Mouse (Mus musculus) liver, embryonic 14.5 days (tissue): ENCODE measurements around the gene Muc2. TPM values are rescaled to one million over a fixed set of nuclear protein-coding genes. Genes with fewer than 3 reads are reported as not detected.
A peak's percentile ranks its signal among the peaks of the same experiment; 100 is the strongest.

Experiments
- ATAC-seq: fragments of 200-750 bp; cut with Nextera tagmentation; 2 replicates; pipeline ENCODE4 v1.8.0; 2017; ENCODE audit warnings: moderate number of reproducible peaks, mild to moderate bottlenecking, moderate library complexity; ENCODE audit not compliant: insufficient read depth
- DNase-seq, 3 experiments: peaks; one replicate each; pipeline ENCODE4 v3.0.0-alpha.2; 2012 to 2013; ENCODE audit warnings: low read depth in 3 of 3, low spot score in 3 of 3
- H3K27ac ChIP-seq: fragments of 300-500 bp; sonication (generic); 2 replicates; pipeline ENCODE4 v1.5.1; 2014; ENCODE audit warnings: moderate library complexity, mild to moderate bottlenecking, control low read depth, inconsistent platforms
- H3K27me3 ChIP-seq: fragments of 300-500 bp; sonication (generic); 2 replicates; pipeline ENCODE4 v1.6.1; 2014; ENCODE audit warnings: mild to moderate bottlenecking, low read length, moderate library complexity; ENCODE audit not compliant: control insufficient read depth, insufficient read depth
- H3K36me3 ChIP-seq: fragments of 300-500 bp; sonication (generic); replicated peaks from 2 replicates; pipeline ENCODE4 v1.6.1; 2014; ENCODE audit warnings: low read depth; ENCODE audit not compliant: control insufficient read depth, insufficient read depth
- H3K4me1 ChIP-seq, 2 experiments: fragments of 200-500 bp in 1 of 2; fragments of 300-500 bp in 1 of 2; sonication (generic) in 1 of 2; replicated peaks; 2 replicates each; pipeline ENCODE4 v1.6.1; 2012 to 2014; ENCODE audit warnings: antibody characterized with exemption in 1 of 2, inconsistent platforms in 1 of 2, low read length in 1 of 2; ENCODE audit not compliant: control insufficient read depth in 2 of 2, insufficient read depth in 2 of 2
- H3K4me2 ChIP-seq: fragments of 300-500 bp; sonication (generic); 2 replicates; pipeline ENCODE4 v1.6.1; 2014; ENCODE audit warnings: low read depth, mild to moderate bottlenecking, control low read depth, moderate library complexity
- H3K4me3 ChIP-seq, 2 experiments: fragments of 200-500 bp in 1 of 2; fragments of 300-500 bp in 1 of 2; sonication (generic) in 1 of 2; 2 replicates each; pipeline ENCODE4 v1.5.1; 2012 to 2014; ENCODE audit warnings: low read depth in 2 of 2, low read length in 2 of 2, mild to moderate bottlenecking in 2 of 2, control low read depth in 1 of 2, inconsistent platforms in 1 of 2, moderate library complexity in 1 of 2; ENCODE audit not compliant: insufficient read depth in 1 of 2
- H3K9ac ChIP-seq: fragments of 300-500 bp; sonication (generic); replicated peaks from 2 replicates; pipeline ENCODE4 v1.6.1; 2014; ENCODE audit warnings: mild to moderate bottlenecking, control low read depth, moderate library complexity
- H3K9me3 ChIP-seq: fragments of 300-500 bp; sonication (generic); 2 replicates; pipeline ENCODE4 v1.6.1; 2016; ENCODE audit warnings: low read length, mixed read lengths; ENCODE audit not compliant: control insufficient read depth
- CTCF ChIP-seq: IDR thresholded peaks from 2 replicates; pipeline ENCODE4 v1.5.1; 2016; ENCODE audit warnings: antibody characterized with exemption, low read depth, control low read depth
- EP300 ChIP-seq: IDR thresholded peaks from 2 replicates; pipeline ENCODE4 v1.6.1; 2016; ENCODE audit warnings: antibody characterized with exemption, low read depth
- WGBS: fragments of 180-500 bp; shearing (Covaris S2); extraction: QIAGEN DNeasy Blood & Tissue Kit; methylation state at CpG from one replicate; pipeline ENCODE4 v1.1.7; 2014; ENCODE audit not compliant: insufficient replicate concordance; 5-methylcytosine and 5-hydroxymethylcytosine counted together
- polyA plus RNA-seq, 2 experiments: library from polyadenylated mRNA; depleted of rRNA in 1 of 2; stranded (reverse) in 1 of 2; unstranded in 1 of 2; fragments of >200 nt; fragmentation: Nextera tagmentation in 1 of 2; extraction: Ambion mirVana in 1 of 2; gene quantifications; 2 replicates each; pipeline versions ENCODE4 v1.2.1 to v1.2.3; 2012 to 2014

The Muc2 gene
- polyA plus RNA-seq, 2 experiments = 0.08 to 0.12 TPM

DNA sequence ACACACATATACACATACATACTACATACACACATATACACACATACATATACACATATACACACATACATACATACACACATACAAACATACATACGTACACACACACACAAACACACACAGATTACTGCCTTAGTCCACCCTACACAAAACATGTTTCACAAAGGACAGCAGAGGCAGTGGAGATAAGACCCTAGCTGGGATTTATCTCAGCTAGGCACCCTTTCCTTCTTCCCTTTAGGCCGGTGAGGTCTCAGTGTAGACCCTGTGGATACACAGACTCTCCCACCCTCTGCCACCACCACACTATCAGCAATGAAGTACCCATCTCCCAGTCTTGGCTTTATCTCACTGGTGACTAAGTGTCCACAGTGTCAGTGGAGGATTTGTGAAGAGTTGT lies 84.7 kb downstream of the Muc2 start:
- Histone ChIP-seq H3K4me2 (no peak overlapping the region), H3K9ac (no peak overlapping the region), H3K36me3 (no peaks in the 10 kb centered on the region), H3K9me3 (no peaks in the 10 kb centered on the region), H3K4me1 (peaks cover 52 to 57% of the 10 kb centered on the region in 2 experiments), H3K4me3 (no peak overlapping the region), H3K27me3 (peaks cover 4% of the 10 kb centered on the region; the same call in 1 of the 2 replicates), H3K27ac (no peak overlapping the region)
- DNase-seq (no peak), ATAC-seq (no peak)
- TF ChIP-seq CTCF (no peak), EP300 (peak; percentile 46; the same call in 1 of the 2 replicates)
- 26% methylated on average over 2 of the region's 2 CpGs for WGBS

- peaks cover 40 to 45% of the 10 kb centered on the region in 2 experiments for H3K4me1 ChIP-seq
- no peak overlapping the region for H3K27ac ChIP-seq
- TF ChIP-seq CTCF (no peak), EP300 (no peak)
- 67% methylated on average over 5 of the region's 5 CpGs for WGBS
- no peaks in the 10 kb centered on the region for H3K36me3 ChIP-seq
- H3K4me2 ChIP-seq = no peak overlapping the region
- H3K27me3 ChIP-seq = peaks cover 7% of the 10 kb centered on the region; the same call in 1 of the 2 replicates
- H3K9me3 ChIP-seq = no peaks in the 10 kb centered on the region
- no peak for ATAC-seq
- no peak for DNase-seq
- no peak overlapping the region for H3K4me3 ChIP-seq
- H3K9ac ChIP-seq = no peak overlapping the region
These were observed 86.1 kb downstream of the Muc2 start for GRCm38 (mm10) chr7:141776199-141776598.

- 53% methylated on average over 6 of the region's 6 CpGs for WGBS
- no peak within 1 kb of the TSS for H3K4me2 ChIP-seq
- DNase-seq (no peak), ATAC-seq (no peak)
- H3K9me3 ChIP-seq = no peaks in the 10 kb centered on the region
- no peaks in the 10 kb centered on the region for H3K4me1 ChIP-seq
- H3K9ac ChIP-seq = no peak within 1 kb of the TSS
- H3K36me3 ChIP-seq = no peaks in the 10 kb centered on the region
- no peak for TF ChIP-seq CTCF
- TF ChIP-seq EP300 = no peak
- no peak within 1 kb of the TSS for H3K4me3 ChIP-seq
- no peaks in the 10 kb centered on the region; the same call in 1 of the 2 replicates for H3K27me3 ChIP-seq
- H3K27ac ChIP-seq = no peak within 1 kb of the TSS
These were observed 98.7 kb downstream of the Muc2 start, which contains the start of gene Muc5ac for GRCm38 (mm10) chr7:141788677-141789452. Gene Muc5ac, plus strand, starts transcription at chr7:141788972.

DNA sequence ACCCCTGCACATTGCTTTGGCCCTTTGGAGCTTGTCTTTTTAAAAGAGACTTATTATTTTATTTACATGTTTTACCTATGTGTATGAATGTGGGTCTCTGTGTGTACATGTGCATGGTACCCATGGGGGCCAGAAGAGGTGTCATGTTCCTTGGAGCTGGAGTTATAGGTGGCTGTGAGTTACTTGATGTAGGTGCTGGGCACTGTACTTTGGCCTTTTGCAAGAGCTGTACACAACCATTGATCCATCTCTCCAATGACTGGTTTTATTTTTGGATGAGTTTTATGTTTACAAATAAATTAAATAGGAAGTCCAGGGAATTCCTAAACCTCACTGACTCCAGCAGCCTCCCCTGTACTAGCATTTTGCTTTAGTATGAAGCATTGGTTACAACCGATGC lies 104.1 kb downstream of the Muc2 start:
- Histone ChIP-seq H3K4me3 (no peak overlapping the region), H3K27me3 (no peaks in the 10 kb centered on the region; the same call in 1 of the 2 replicates), H3K4me1 (no peaks in the 10 kb centered on the region), H3K27ac (no peak overlapping the region), H3K9ac (no peak overlapping the region), H3K9me3 (0 out of 2 replicates have a peak, but pooled peaks cover 4% of the 10 kb centered on the region), H3K36me3 (no peaks in the 10 kb centered on the region), H3K4me2 (no peak overlapping the region)
- DNase-seq (no peak), ATAC-seq (no peak)
- TF ChIP-seq EP300 (no peak), CTCF (no peak)
- WGBS = 72% methylated on average over 1 of the region's 1 CpGs

- WGBS = 79% methylated on average over 7 of the region's 7 CpGs
- Histone ChIP-seq H3K9me3 (no peaks in the 10 kb centered on the region), H3K9ac (no peak overlapping the region), H3K27me3 (no peaks in the 10 kb centered on the region), H3K4me2 (no peak overlapping the region), H3K27ac (no peak overlapping the region), H3K4me1 (no peaks in the 10 kb centered on the region), H3K36me3 (no peaks in the 10 kb centered on the region), H3K4me3 (no peak overlapping the region)
- TF ChIP-seq EP300 (no peak), CTCF (no peak)
- ATAC-seq (no peak), DNase-seq (no peak)
These were observed 113.1 kb downstream of the Muc2 start for GRCm38 (mm10) chr7:141803206-141803605.

Other genes with a start within 250 kb of the Muc2 start
- 15.5 and 18.7 TPM in 2 replicates for gene Pidd1, start 246.3 kb upstream of the Muc2 start, polyA plus RNA-seq (2012; rRNA removed)
- gene Pidd1, start 246.3 kb upstream of the Muc2 start, polyA plus RNA-seq (2014; fragmentation: Nextera tagmentation; extraction: Ambion mirVana) = 6.1 and 9.4 TPM in 2 replicates
- gene Rplp2, start 243.0 kb upstream of the Muc2 start, polyA plus RNA-seq (2012; rRNA removed) = 328 and 661 TPM in 2 replicates
- 942 and 950 TPM in 2 replicates for gene Rplp2, start 243.0 kb upstream of the Muc2 start, polyA plus RNA-seq (2014; fragmentation: Nextera tagmentation; extraction: Ambion mirVana)
- 6.7 TPM in 2 replicates for gene Pnpla2, start 235.1 kb upstream of the Muc2 start, polyA plus RNA-seq (2012; rRNA removed)
- 9.0 and 9.4 TPM in 2 replicates for gene Pnpla2, start 235.1 kb upstream of the Muc2 start, polyA plus RNA-seq (2014; fragmentation: Nextera tagmentation; extraction: Ambion mirVana)
- gene Cracr2b, start 229.2 kb upstream of the Muc2 start, polyA plus RNA-seq (2012; rRNA removed) = 1.3 and 2.6 TPM in 2 replicates
- 0.89 and 1.9 TPM in 2 replicates for gene Cracr2b, start 229.2 kb upstream of the Muc2 start, polyA plus RNA-seq (2014; fragmentation: Nextera tagmentation; extraction: Ambion mirVana)
- gene Cd151, start 222.9 kb upstream of the Muc2 start, polyA plus RNA-seq (2012; rRNA removed) = 20.0 and 22.0 TPM in 2 replicates
- 12.8 and 13.8 TPM in 2 replicates for gene Cd151, start 222.9 kb upstream of the Muc2 start, polyA plus RNA-seq (2014; fragmentation: Nextera tagmentation; extraction: Ambion mirVana)
- gene Polr2l, start 215.2 kb upstream of the Muc2 start, polyA plus RNA-seq (2012; rRNA removed) = 10.9 and 24.6 TPM in 2 replicates
- gene Polr2l, start 215.2 kb upstream of the Muc2 start, polyA plus RNA-seq (2014; fragmentation: Nextera tagmentation; extraction: Ambion mirVana) = 52.4 and 54.7 TPM in 2 replicates
- gene Tspan4, start 215.1 kb upstream of the Muc2 start, polyA plus RNA-seq (2012; rRNA removed) = 32.1 and 37.4 TPM in 2 replicates
- gene Tspan4, start 215.1 kb upstream of the Muc2 start, polyA plus RNA-seq (2014; fragmentation: Nextera tagmentation; extraction: Ambion mirVana) = 42.1 and 43.0 TPM in 2 replicates
- 6.3 and 12.1 TPM in 2 replicates for gene Chid1, start 150.5 kb upstream of the Muc2 start, polyA plus RNA-seq (2012; rRNA removed)
- gene Chid1, start 150.5 kb upstream of the Muc2 start, polyA plus RNA-seq (2014; fragmentation: Nextera tagmentation; extraction: Ambion mirVana) = 23.0 and 24.2 TPM in 2 replicates
- gene Ap2a2, start 128.2 kb upstream of the Muc2 start, polyA plus RNA-seq (2012; rRNA removed) = 19.8 and 21.0 TPM in 2 replicates
- gene Ap2a2, start 128.2 kb upstream of the Muc2 start, polyA plus RNA-seq (2014; fragmentation: Nextera tagmentation; extraction: Ambion mirVana) = 43.2 and 51.2 TPM in 2 replicates
- gene Muc6, start 35.0 kb upstream of the Muc2 start, polyA plus RNA-seq (2012; rRNA removed) = 1.7 and 2.1 TPM in 2 replicates
- gene Muc6, start 35.0 kb upstream of the Muc2 start, polyA plus RNA-seq (2014; fragmentation: Nextera tagmentation; extraction: Ambion mirVana) = 3.2 and 4.0 TPM in 2 replicates
- not detected in 2 replicates for gene Muc5ac, start 98.6 kb downstream of the Muc2 start, polyA plus RNA-seq (2012; rRNA removed)
- not detected in 2 replicates for gene Muc5ac, start 98.6 kb downstream of the Muc2 start, polyA plus RNA-seq (2014; fragmentation: Nextera tagmentation; extraction: Ambion mirVana)
- gene Muc5b, start 148.7 kb downstream of the Muc2 start, polyA plus RNA-seq (2012; rRNA removed) = not detected in 2 replicates
- not detected in 2 replicates for gene Muc5b, start 148.7 kb downstream of the Muc2 start, polyA plus RNA-seq (2014; fragmentation: Nextera tagmentation; extraction: Ambion mirVana)
- 13.5 and 15.3 TPM in 2 replicates for gene Tollip, start 228.2 kb downstream of the Muc2 start, polyA plus RNA-seq (2012; rRNA removed)
- gene Tollip, start 228.2 kb downstream of the Muc2 start, polyA plus RNA-seq (2014; fragmentation: Nextera tagmentation; extraction: Ambion mirVana) = 18.0 and 19.7 TPM in 2 replicates